24 mouse cellular contexts compared by ENCODE assay signal in the genomic region with DNA sequence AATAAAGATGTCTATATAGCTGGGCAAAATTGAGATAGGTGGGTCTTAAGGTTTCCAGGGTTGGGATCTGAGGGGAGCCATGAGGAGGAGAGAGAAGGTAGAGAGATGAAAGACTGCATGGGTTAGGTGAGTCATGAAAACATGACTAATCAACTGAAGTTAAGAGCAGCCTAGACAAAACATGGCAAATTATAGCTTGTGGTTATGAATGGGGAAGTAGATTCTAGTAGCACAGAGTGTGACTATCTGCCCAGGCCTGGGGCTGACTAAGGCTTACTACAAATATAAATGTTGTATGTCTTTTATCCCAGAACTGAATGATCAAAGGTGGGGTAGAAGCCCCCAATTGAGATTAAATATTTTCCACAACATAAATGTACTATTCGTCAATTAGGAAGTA. TPM values are rescaled to one million over a fixed set of nuclear protein-coding genes. Genes with fewer than 3 reads are reported as not detected.
"Had no signal": no experiment of that assay in that cellular context is flagged by ENCODE, and none has a peak within 500 bp of the region (broad histone marks: within the 10 kb centered on the region; RNA-seq: fewer than 3 reads in every experiment).

No protein-coding gene starts in this region.

- H3K9me3 ChIP-seq: limb, embryonic 13.5 days; midbrain, embryonic 13.5 days; neural tube, embryonic 12.5 days; stomach, embryonic 15.5 days had no signal

- H3K4me3 ChIP-seq: layer of hippocampus, adult 2 months; limb, embryonic 13.5 days; midbrain, embryonic 13.5 days; myocyte; neural tube, embryonic 12.5 days; stomach, embryonic 15.5 days had no signal

- H3K4me1 ChIP-seq: limb, embryonic 13.5 days; neural tube, embryonic 12.5 days; stomach, embryonic 15.5 days had no signal

- H3K4me2 ChIP-seq: limb, embryonic 13.5 days; lung, embryonic 14.5 days; midbrain, embryonic 13.5 days; neural tube, embryonic 12.5 days; stomach, embryonic 15.5 days had no signal

- DNase-seq: kidney, adult 11 months; kidney, adult 9 months; kidney, postnatal 10 days; kidney, postnatal 4 days; left cerebral cortex, postnatal 4 days; lung, embryonic 14.5 days; lung, postnatal 10 days; lung, postnatal 4 days; right cerebral cortex, postnatal 14 days; thymus, adult 2 months; thymus, postnatal 25 days had no signal

- H3K27ac ChIP-seq: layer of hippocampus, adult 2 months; limb, embryonic 13.5 days; liver, embryonic 14.5 days; midbrain, embryonic 13.5 days; neural tube, embryonic 12.5 days; stomach, embryonic 15.5 days had no signal

- ATAC-seq: midbrain, embryonic 13.5 days had no signal

- H3K36me3 ChIP-seq: limb, embryonic 13.5 days; midbrain, embryonic 13.5 days; neural tube, embryonic 12.5 days; stomach, embryonic 15.5 days had no signal

- H3K27me3 ChIP-seq: neural tube, embryonic 12.5 days; stomach, embryonic 15.5 days had no signal

- H3K9ac ChIP-seq: limb, embryonic 13.5 days; liver, embryonic 14.5 days; lung, embryonic 14.5 days; midbrain, embryonic 13.5 days; neural tube, embryonic 12.5 days; stomach, embryonic 15.5 days had no signal

RNA-seq across cellular contexts. Expression of gene Neurod1, which starts 9.4 kb away (rescaled TPM):
- total RNA-seq: liver, adult 2 months; megakaryocyte-erythroid progenitor cell, adult 5-6 weeks; neutrophil, adult 5-6 weeks had no signal
- polyA plus RNA-seq: limb, embryonic 13.5 days; liver, adult 2 months; lung, embryonic 14.5 days; myocyte; spleen, adult 2 months; testis, adult 2 months; thymus, adult 2 months; urinary bladder, adult 2 months had no signal

RNA-seq across cellular contexts. Expression of gene Cerkl, which starts 9.4 kb away (rescaled TPM):
- polyA plus RNA-seq: myocyte had no signal
